Mouse (Mus musculus): ENCODE results near the gene Hes3.

The Hes3 gene

GRCm38 (mm10) chr4:152276389-152277347, 14.8 kb downstream of the Hes3 start:
- no peak for DNase-seq

DNA sequence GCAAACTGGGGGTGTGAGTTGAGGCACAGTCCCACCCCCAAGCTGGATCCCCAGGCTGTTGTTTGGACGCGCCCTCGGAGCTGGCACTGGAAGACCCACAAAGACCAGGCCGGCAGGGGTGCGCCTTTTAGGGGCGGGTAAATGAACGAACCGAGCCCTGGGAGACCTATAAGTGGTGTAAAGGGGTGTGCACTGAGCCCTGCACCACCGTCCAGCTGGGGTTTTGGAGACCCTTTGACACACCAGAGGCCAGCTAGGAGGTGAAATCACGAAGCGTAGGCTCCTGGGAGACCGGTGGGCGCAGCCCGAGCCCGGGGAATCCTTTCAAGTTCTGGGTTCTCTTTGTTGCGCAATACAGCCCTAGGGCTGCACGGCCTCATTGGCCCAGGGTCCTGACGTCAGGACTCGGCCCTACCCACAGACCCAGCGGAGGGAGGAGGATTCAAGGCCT, 16.8 kb downstream of the Hes3 start:
- no peak for DNase-seq

GRCm38 (mm10) chr4:152273621-152274236, 17.7 kb downstream of the Hes3 start, which contains the start of gene Gpr153:
Gene Gpr153 (plus strand): TSS chr4:152274232.
- peak; percentile 66 for DNase-seq

DNA sequence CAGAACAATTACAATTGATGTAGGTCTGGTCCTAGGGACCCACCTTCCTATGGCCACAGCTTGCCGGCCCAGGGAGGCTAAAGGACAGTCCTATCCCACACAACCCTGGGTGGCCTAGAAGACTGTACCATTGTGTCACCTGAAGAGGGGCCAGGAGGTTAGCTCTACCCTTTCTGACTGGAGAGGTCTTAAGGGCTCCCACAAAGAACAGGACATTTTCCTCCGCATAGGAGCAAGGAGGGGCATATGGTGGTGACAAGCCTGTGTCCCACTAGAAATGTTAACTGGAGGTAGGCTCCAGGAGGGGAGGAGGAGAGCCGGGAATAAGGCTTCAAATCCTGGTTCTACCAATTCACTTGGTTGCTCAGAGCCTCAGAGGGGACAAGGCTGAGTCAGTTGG, 18.3 kb downstream of the Hes3 start:
- no peak for DNase-seq

- no peak for DNase-seq
Measured at GRCm38 (mm10) chr4:152272449-152273049, 18.9 kb downstream of the Hes3 start.

GRCm38 (mm10) chr4:152272006-152272405, 19.5 kb downstream of the Hes3 start:
- no peak for DNase-seq

DNA sequence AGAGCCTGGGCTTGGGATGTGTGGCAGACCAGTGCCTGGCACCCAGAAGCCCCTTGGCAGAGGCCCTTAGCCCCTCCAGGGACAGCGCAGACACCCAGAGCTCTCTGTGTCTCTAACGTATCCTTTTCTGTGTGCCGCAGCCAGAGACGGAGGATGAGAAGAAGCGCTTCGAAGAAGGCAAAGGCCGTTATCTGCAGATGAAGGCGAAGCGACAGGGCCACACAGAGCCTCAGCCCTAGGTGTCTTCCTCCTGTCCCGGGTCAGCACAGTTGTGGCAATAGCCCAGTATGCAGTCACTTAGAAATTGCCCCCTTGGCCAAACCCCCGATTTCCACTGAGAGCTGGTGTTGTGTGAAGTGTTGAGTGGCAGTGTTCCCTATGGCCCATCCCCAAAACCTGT, 20.1 kb downstream of the Hes3 start:
- no peak for DNase-seq

DNA sequence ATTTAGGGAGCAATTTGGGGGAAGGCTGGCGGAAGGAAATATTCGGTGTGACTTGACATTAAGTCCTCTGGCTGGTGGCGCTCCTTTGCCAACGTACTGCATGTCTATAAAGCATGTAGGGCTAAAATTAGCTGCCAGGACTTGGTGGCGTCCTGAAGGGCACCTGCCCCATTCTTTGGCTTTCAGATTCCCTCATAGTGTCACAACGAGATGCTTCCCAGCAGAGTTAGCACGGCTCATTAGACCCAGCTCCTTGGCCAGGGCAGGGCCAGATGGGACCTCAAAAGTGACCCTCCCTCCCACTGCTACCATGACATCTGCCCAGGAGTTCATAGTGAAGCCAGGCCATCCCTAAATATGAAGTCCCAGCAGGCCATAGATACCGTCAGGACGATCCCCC, 20.9 kb downstream of the Hes3 start:
- no peak for DNase-seq

DNA sequence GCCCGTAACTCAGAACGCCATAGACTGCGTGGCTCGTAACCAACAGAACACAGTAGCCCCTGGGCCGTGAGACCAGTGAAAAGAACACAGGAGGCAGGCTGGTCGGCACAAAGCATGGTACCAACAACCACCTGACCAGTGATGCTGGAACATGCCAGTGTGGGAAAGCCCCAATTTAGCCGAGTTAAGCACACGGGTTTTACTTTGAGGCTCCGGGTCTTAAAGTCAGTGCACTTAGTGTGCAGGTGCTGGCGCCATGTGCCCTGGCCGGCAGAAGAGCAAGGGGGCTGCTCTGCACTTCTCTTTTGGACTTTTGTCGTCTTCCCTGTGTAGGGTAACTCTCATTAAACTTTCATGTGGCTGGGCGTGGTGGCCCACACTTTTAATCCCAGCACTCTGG, 21.5 kb downstream of the Hes3 start:
- no peak for DNase-seq

DNA sequence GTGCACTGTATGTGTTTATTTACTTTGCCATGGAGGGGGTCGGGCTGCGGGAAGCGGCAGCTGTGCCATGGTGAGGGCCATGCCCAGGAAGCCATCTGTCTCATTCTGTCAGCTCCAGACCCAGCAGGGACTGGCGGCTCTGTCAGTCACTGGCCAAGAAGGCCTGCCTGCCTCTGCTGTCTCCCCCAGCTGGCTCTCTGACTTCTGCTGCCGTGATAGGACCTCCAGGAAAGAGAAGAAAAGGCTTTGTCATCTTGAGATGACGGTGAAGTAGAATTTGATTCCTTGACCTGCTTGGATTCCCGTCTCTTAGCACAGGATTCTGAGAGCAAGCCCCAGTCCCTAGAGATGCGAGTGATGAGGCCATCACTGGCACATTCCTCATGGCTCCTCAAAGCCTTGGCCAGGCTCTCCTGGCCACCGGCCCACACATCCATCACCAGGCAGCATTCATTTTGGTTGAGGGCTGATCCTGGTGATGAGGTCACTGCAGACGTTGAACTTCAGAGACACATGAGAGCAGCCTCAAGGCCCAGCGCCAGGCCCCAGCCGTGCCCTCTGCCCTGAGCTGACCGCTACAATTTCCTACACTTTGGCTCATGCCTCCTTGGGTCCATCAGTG, 23.6 kb downstream of the Hes3 start:
- no peak for DNase-seq

GRCm38 (mm10) chr4:152266236-152266895, 25.1 kb downstream of the Hes3 start:
- DNase-seq, result no peak

DNA sequence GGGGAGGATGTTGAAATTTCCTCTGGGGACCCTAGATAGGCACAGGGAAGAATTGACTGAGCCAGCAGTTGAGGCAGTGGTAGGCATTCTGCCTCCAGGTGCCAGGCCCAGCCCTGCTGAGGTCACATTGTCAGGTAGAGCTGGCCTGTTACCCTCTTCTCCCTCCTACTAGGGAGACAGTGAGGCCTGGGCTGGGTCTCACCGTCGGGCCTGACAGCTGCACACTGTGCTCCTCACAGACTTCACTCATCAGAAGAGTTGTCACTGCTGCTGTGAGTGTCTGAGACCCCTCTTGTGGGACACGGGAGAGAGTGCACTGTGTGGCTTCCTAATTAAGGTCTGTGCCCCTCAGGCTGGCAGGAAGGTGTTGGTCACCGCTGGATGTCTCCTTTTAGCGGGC, 25.7 kb downstream of the Hes3 start:
- no peak for DNase-seq

GRCm38 (mm10) chr4:152264867-152265568, 26.4 kb downstream of the Hes3 start:
- no peak for DNase-seq

GRCm38 (mm10) chr4:152264177-152264530, 27.3 kb downstream of the Hes3 start:
- no peak for DNase-seq

DNA sequence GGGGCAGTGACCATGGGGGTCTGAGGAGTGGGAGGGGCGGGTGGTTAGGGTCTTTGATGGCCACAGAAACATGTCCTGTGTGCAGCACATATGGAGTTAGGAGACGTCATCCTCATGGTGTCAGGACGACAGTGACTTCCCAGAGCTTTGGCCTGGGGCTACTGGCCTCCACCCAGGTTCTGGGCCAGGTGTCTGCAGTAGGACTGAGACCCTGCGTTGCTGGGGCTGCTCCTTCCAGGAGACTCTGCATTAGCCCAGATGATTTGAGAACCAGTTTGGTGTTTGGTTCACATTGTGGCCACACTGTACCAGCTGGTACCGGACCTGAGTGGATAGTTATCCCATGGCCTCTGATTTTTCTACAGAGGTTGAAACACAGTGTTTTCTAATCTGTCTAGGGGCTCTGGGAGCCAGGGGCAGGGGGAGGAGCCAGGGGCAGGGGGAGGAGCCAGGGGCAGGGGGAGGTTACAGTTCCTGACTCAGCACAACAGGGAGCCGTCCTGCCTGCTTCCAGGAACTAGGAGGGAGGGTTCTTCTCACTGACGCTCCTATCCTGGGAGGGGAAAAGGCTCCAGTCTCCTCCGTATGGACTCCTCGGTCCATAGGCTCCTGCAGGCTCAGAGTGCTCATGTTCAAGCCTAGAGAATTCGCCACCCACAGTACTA, 27.8 kb downstream of the Hes3 start:
- no peak for DNase-seq

DNA sequence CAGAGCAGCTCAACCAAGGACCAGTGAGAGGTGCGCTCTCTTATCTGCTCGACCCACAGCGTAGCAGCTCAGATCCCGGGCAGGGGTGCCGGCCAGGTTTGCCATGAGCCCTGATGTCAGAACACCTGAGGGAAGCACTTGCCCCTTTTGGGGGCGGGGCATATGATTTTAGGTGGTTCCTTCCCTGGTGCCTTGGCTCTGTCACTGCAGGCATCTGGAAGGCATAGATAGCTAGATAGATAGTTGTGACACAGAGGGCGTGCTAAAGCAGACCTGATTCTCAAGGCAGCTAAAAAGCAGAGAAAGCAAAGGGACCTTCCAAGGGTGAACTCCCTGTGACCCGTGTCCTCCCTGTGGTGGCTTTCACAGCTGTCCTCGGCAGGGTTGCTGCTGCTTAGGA, 28.4 kb downstream of the Hes3 start:
- DNase-seq, result no peak

DNA sequence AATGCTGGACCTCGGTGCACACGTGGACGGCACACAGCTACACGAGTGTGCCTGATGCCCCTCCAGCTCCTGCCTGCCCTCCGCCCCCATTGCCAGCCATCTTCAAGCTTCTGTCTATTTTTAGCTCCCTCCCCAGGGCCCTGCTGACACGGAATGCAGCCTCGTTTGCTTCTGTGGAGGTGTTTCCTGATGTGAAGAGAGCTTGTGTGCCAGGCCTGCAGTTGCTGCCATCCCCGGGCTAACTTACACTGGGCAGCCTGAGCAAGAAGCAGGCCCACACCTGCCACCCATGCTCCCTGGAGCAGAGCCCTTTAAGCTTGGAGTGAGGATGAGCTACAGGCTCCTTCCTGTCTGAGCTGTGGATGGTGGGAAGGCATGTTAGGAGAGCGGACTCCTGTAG, 29.3 kb downstream of the Hes3 start:
- no peak for DNase-seq

DNA sequence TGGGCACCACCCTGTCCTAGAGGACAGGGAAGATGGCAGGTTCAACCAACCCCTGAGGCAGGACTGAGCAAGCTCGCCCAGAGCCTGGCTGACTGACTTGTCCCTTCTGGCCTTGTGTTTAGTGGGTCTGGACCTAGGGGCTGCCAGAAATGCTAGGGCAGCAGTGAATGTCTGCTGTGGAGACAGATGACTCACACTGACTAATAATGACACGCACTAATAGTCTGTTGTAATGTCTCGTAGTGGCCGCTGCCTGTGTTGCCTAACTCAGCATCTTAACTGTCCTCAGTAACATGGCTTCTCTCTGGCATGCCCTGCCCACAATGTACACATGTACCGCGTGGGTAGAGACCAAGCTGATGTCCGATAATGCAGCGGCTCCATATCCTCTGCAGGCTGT, 31.0 kb downstream of the Hes3 start:
- no peak for DNase-seq

DNA sequence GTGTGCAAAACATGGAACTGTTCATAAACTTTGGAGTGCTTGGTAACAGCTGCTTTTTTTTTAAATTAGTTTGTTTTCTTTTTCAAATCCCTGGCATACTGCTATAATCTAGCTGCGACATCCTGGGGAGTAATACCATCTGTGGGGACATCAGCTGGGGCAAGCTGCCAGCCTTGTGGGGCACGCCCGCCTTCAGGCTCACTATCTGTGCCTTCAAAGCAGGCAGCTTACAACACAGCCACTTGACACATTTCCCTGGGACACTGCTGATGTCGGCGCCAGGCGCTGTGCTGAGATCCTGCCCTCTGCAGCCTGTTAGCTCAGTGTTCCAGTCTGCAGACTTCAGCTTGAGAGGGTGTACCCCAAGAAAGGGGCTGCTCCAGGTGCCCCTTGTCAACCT, 34.4 kb downstream of the Hes3 start:
- peak; percentile 83 for DNase-seq

DNA sequence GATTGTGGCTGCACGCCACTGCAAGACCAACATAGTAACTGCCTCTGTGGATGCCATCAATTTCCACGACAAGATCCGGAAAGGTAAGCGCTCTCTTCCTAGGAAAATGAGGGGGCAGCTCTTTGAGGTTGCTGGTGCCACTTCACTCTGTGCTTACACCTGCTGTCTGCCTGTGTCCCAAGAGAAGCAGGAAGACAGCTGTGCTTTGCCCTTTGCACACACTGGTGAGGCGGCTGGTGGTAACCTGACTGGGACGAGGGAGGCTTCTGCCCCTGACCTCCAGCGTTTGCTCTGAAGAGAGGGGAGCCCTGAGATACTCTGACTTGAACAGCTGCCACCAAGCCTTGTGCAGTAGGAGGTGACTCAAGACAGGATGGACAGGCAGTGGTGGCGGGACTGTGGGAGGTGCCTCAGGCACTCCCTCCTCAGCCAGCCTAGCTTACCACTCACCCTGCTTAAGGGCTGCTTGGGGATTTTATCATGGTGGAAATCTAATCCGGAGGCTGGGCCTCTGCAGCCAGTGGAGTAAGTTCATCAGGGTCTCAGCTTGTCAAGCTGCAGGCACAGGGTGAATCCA, 38.2 kb downstream of the Hes3 start:
- no peak for DNase-seq

DNA sequence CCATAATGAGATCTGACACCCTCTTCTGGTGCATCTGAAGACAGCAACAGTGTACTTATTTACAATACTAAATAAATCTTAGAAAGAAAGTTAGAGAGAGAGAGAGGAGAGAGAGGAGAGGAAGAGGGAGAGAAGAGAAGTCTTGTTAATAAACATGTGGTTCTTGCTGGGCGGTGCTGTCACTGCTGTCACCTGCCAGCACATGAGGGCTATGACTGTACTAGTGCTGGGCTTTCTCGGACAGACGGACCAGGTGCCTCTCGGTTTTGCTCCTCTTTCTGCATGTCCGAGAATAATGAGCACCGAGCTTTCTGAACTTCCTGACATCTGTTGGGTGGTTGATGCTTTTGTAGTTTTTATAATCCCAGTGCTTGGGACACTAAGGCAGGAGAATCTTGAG, 40.8 kb downstream of the Hes3 start:
- no peak for DNase-seq

All from right cerebral cortex, postnatal 14 days (tissue).